In the genomic region with DNA sequence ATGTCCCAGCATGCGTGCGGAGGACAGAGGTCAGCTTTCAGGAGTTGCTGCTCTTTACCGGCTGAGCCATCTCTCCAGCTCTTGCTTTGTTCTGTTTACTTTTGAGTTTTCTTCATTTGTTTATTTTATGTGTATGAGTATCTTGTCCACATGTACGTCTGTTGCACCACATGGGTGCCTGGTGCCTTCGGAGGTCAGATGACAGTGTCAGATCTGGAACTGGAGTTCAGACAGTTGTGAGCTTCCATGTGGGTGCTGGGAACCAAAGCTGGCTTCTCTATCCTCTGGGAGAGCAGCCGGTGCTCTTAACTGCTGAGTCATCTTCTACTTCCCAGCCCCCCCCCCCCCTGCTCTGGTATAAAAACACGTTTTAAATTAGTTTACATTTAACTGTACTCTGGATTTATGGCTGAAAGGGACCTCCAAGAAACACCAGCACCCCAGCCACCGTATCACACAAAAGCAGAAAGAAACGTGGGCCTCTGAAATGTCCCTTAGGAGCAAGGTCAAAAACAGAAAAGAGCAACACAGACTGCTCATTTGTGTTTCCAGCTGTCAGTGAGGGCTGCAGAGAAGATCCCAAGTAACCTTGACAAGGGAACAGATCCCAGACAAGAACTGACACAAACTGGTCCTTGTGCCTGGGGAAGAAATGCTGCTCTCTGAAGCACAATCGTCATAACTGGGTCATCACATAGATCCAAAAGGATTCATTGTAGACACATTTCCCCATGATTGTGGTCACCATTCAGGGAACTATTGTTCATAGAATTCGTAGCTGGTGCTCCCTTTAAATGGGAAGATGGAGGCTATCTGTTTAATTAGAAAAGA, we compare ENCODE assay signal across 9 mouse cellular contexts. TPM values are rescaled to one million over a fixed set of nuclear protein-coding genes. Genes with fewer than 3 reads are reported as not detected.
DNase-seq lines count a peak whose midpoint lies in the region; ATAC-seq and TF ChIP-seq lines count a peak whose summit lies in the region.
"Had no signal": no experiment of that assay in that cellular context is flagged by ENCODE, and none has a peak within 500 bp of the region (broad histone marks: within the 10 kb centered on the region; RNA-seq: fewer than 3 reads in every experiment).

No protein-coding gene starts in this region.

- H3K36me3 ChIP-seq in kidney, embryonic 14.5 days (ENCODE audit: control insufficient read depth, insufficient read depth, low read length): no peaks in the 10 kb centered on the region
- no peaks in the 10 kb centered on the region for H3K36me3 ChIP-seq in G1E (replicated peaks)
- no peaks in the 10 kb centered on the region for H3K36me3 ChIP-seq in liver, embryonic 16.5 days (ENCODE audit: control insufficient read depth, insufficient read depth)
- H3K36me3 ChIP-seq: embryonic facial prominence, embryonic 15.5 days had no signal

- H3K4me2 ChIP-seq in kidney, embryonic 14.5 days (replicated peaks; ENCODE audit: low read depth, low read length): no peak overlapping the region; the same call in 1 of the 2 replicates
- H3K4me2 ChIP-seq in liver, embryonic 16.5 days (ENCODE audit: low read depth, low read length): peak overlapping the region; percentile 67

- intact Hi-C loops in left cerebral cortex, postnatal 14 days (cut with DNase I): no loop called here

- no peak overlapping the region for H3K4me3 ChIP-seq in kidney, embryonic 14.5 days (ENCODE audit: low read length)
- peak overlapping the region; percentile 67 for H3K4me3 ChIP-seq in G1E (ENCODE audit: low read depth, low read length)
- H3K4me3 ChIP-seq in liver, embryonic 16.5 days (ENCODE audit: low read depth, low read length): peak overlapping the region; percentile 48
- H3K4me3 ChIP-seq: embryonic facial prominence, embryonic 15.5 days had no signal

- H3K9ac ChIP-seq in kidney, embryonic 14.5 days (ENCODE audit: low read depth, low read length): no peak overlapping the region
- H3K9ac ChIP-seq in liver, embryonic 16.5 days (ENCODE audit: low read depth, low read length): peak overlapping the region; percentile 67
- H3K9ac ChIP-seq: embryonic facial prominence, embryonic 15.5 days had no signal

- WGBS in kidney, embryonic 14.5 days: 68% methylated on average over 11 of the region's 11 CpGs
- 29% methylated on average over 11 of the region's 11 CpGs for WGBS in liver, embryonic 16.5 days (ENCODE audit: insufficient replicate concordance)

- H3K9me3 ChIP-seq in kidney, embryonic 14.5 days (ENCODE audit: control insufficient read depth, low read length): no peaks in the 10 kb centered on the region
- no peaks in the 10 kb centered on the region for H3K9me3 ChIP-seq in G1E (replicated peaks)
- no peaks in the 10 kb centered on the region for H3K9me3 ChIP-seq in liver, embryonic 16.5 days (replicated peaks; ENCODE audit: control insufficient read depth, low read length)
- H3K9me3 ChIP-seq: embryonic facial prominence, embryonic 15.5 days had no signal

- no peak for ATAC-seq in kidney, embryonic 14.5 days (ENCODE audit: low FRiP score, low TSS enrichment)
- no peak for ATAC-seq in G1E (ENCODE audit: extremely low read depth, insufficient number of reproducible peaks, low FRiP score, poor library complexity, severe bottlenecking)
- ATAC-seq in erythroid progenitor cell, adult 5-6 weeks (replicated peaks; ENCODE audit: low FRiP score, poor library complexity, severe bottlenecking): peak; percentile 22
- ATAC-seq in liver, embryonic 16.5 days (ENCODE audit: low read depth): peak; percentile 31

- DNase-seq in kidney, postnatal 10 days: no peak
- DNase-seq in G1E (ENCODE audit: low spot score): no peak
- DNase-seq in neural tube, embryonic 10.5 days (ENCODE audit: extremely low spot score, low spot score): no peak
- DNase-seq in left cerebral cortex, postnatal 14 days (ENCODE audit: low spot score in 2 of 2): no peak
- DNase-seq in cerebellum, postnatal 36 days: no peak

- no peaks in the 10 kb centered on the region for H3K4me1 ChIP-seq in kidney, embryonic 14.5 days (ENCODE audit: control insufficient read depth, insufficient read depth, low read length)
- peaks cover 59% of the 10 kb centered on the region for H3K4me1 ChIP-seq in G1E (ENCODE audit: insufficient read depth, low read depth, low read length)
- peaks cover 47% of the 10 kb centered on the region for H3K4me1 ChIP-seq in liver, embryonic 16.5 days (ENCODE audit: control insufficient read depth, low read depth, low read length)
- H3K4me1 ChIP-seq: embryonic facial prominence, embryonic 15.5 days had no signal

- H3K27me3 ChIP-seq in kidney, embryonic 14.5 days (ENCODE audit: control insufficient read depth, insufficient read depth, low read length): no peaks in the 10 kb centered on the region
- no peaks in the 10 kb centered on the region for H3K27me3 ChIP-seq in G1E (ENCODE audit: insufficient read depth, low read length)
- H3K27me3 ChIP-seq in liver, embryonic 16.5 days (ENCODE audit: control insufficient read depth, insufficient read depth, low read depth, low read length): no peaks in the 10 kb centered on the region
- H3K27me3 ChIP-seq: embryonic facial prominence, embryonic 15.5 days had no signal

- no peak for TF ChIP-seq CTCF in G1E (IDR thresholded peaks at IDR 0.05; ENCODE audit: low read depth, low read length)

- peak overlapping the region; percentile 47; the same call in 1 of the 2 replicates for H3K27ac ChIP-seq in kidney, embryonic 14.5 days (ENCODE audit: low read depth, low read length)
- peak overlapping the region; percentile 89 for H3K27ac ChIP-seq in liver, embryonic 16.5 days (ENCODE audit: low read length)
- H3K27ac ChIP-seq: embryonic facial prominence, embryonic 15.5 days had no signal

RNA-seq across cellular contexts. Expression of a gene that starts 26.3 kb away (rescaled TPM):
- polyA plus RNA-seq in kidney, embryonic 14.5 days (2014; fragmentation: Nextera tagmentation; extraction: Ambion mirVana): 5.1 and 7.7 TPM in 2 replicates
- 12.0 and 19.9 TPM in 2 replicates for total RNA-seq in G1E (2014; fragmentation: Nextera tagmentation)
- 9.5 and 9.9 TPM in 2 replicates for total RNA-seq in G1E (2017)
- polyA plus RNA-seq in G1E (2012): 3.6 and 5.3 TPM in 2 replicates
- 25.6 and 25.9 TPM in 2 replicates for total RNA-seq in erythroid progenitor cell, adult 5-6 weeks (2015; ENCODE audit: low replicate concordance)
- 30.8 and 32.2 TPM in 2 replicates for total RNA-seq in erythroid progenitor cell, adult 5-6 weeks (2017; ENCODE audit: low replicate concordance)
- 2.9 and 3.1 TPM in 2 replicates for polyA plus RNA-seq in liver, embryonic 16.5 days (2015; fragmentation: Nextera tagmentation; extraction: Ambion mirVana)
- 10 to 100 TPM; 17.3 to 21.2 TPM for total RNA-seq in left cerebral cortex, postnatal 14 days (2021)

RNA-seq across cellular contexts. Expression of a gene that starts 42.5 kb away (rescaled TPM):
- 179 and 315 TPM in 2 replicates for polyA plus RNA-seq in kidney, embryonic 14.5 days (2014; fragmentation: Nextera tagmentation; extraction: Ambion mirVana)
- total RNA-seq in G1E (2014; fragmentation: Nextera tagmentation): 721 and 724 TPM in 2 replicates
- 454 and 492 TPM in 2 replicates for total RNA-seq in G1E (2017)
- 65.1 and 79.4 TPM in 2 replicates for polyA plus RNA-seq in G1E (2012)
- total RNA-seq in erythroid progenitor cell, adult 5-6 weeks (2015; ENCODE audit: low replicate concordance): 268 and 297 TPM in 2 replicates
- total RNA-seq in erythroid progenitor cell, adult 5-6 weeks (2017; ENCODE audit: low replicate concordance): 307 and 428 TPM in 2 replicates
- polyA plus RNA-seq in liver, embryonic 16.5 days (2015; fragmentation: Nextera tagmentation; extraction: Ambion mirVana): 194 and 198 TPM in 2 replicates
- 100 to 1,000 TPM; 496 to 530 TPM for total RNA-seq in left cerebral cortex, postnatal 14 days (2021)

Comparison
In these comparisons a context has a peak if more than half of its experiments do, and no peak if none do; other contexts are left out.
1. ATAC-seq: peak in erythroid progenitor cell, adult 5-6 weeks (single experiment) and liver, embryonic 16.5 days (single experiment); none in kidney, embryonic 14.5 days (single experiment) and G1E (single experiment).